13 mouse cellular contexts compared by ENCODE assay signal in the genomic region with DNA sequence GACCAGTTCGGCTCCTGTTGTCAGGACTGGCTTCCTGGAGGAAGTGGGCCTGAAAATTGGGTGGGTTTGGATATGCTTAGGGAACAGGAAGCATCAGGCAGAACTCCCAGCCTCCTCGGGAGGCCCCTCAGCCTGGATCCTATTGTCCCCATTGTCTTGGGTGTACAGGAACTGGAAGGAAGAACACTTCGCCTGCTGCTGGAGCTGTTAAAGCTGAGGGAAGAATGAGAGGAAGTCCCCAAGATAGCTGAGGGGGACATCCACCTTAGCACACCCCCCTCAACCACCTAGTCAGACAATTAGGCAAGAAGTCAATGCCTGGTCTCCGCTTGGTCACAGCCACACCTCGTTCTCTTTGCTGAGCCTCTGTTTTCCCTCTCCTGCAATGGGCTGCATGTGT. TPM values are rescaled to one million over a fixed set of nuclear protein-coding genes. Genes with fewer than 3 reads are reported as not detected.
A peak's percentile ranks its signal among the peaks of the same experiment; 100 is the strongest.
DNase-seq lines count a peak whose midpoint lies in the region; ATAC-seq and TF ChIP-seq lines count a peak whose summit lies in the region.
"Had no signal": no experiment of that assay in that cellular context is flagged by ENCODE, and none has a peak within 500 bp of the region (broad histone marks: within the 10 kb centered on the region; RNA-seq: fewer than 3 reads in every experiment).

No protein-coding gene starts in this region.

- no peak overlapping the region for H3K4me3 ChIP-seq in hindbrain, embryonic 10.5 days
- no peak overlapping the region for H3K4me3 ChIP-seq in hindbrain, postnatal 0 days (ENCODE audit: low read length)
- H3K4me3 ChIP-seq in brown adipose tissue, adult 24 weeks (ENCODE audit: insufficient read depth, low read depth, low read length), result peak overlapping the region; percentile 47
- no peak overlapping the region for H3K4me3 ChIP-seq in heart, embryonic 12.5 days
- no peak overlapping the region for H3K4me3 ChIP-seq in limb, embryonic 11.5 days (ENCODE audit: low read depth, low read length)

- TF ChIP-seq CTCF in hindbrain, postnatal 0 days (IDR thresholded peaks at IDR 0.05; ENCODE audit: low read depth), result no peak

- no peaks in the 10 kb centered on the region for H3K9me3 ChIP-seq in hindbrain, embryonic 10.5 days
- H3K9me3 ChIP-seq in hindbrain, postnatal 0 days (ENCODE audit: low read length), result no peaks in the 10 kb centered on the region
- no peaks in the 10 kb centered on the region for H3K9me3 ChIP-seq in heart, embryonic 12.5 days (replicated peaks)
- no peaks in the 10 kb centered on the region for H3K9me3 ChIP-seq in limb, embryonic 11.5 days (ENCODE audit: control insufficient read depth, low read length)

- H3K27ac ChIP-seq in hindbrain, embryonic 10.5 days, result peak overlapping the region; percentile 81
- no peak overlapping the region for H3K27ac ChIP-seq in hindbrain, postnatal 0 days
- H3K27ac ChIP-seq in brown adipose tissue, adult 24 weeks (replicated peaks; ENCODE audit: low read depth, low read length), result peak overlapping the region; percentile 97
- H3K27ac ChIP-seq in heart, embryonic 12.5 days (ENCODE audit: poor library complexity, severe bottlenecking), result peak overlapping the region; percentile 92
- H3K27ac ChIP-seq in limb, embryonic 11.5 days (replicated peaks; ENCODE audit: low read depth, low read length), result peak overlapping the region; percentile 55; the same call in 1 of the 2 replicates

- peaks cover 93% of the 10 kb centered on the region for H3K4me1 ChIP-seq in hindbrain, embryonic 10.5 days (replicated peaks)
- H3K4me1 ChIP-seq in hindbrain, postnatal 0 days (ENCODE audit: insufficient read depth, low read length), result peaks cover 12% of the 10 kb centered on the region; the same call in 1 of the 2 replicates
- peaks cover 61% of the 10 kb centered on the region for H3K4me1 ChIP-seq in brown adipose tissue, adult 24 weeks (ENCODE audit: control insufficient read depth, insufficient read depth, insufficient read length, low read length)
- H3K4me1 ChIP-seq in heart, embryonic 12.5 days (replicated peaks), result peaks cover 98% of the 10 kb centered on the region
- H3K4me1 ChIP-seq in limb, embryonic 11.5 days (ENCODE audit: control insufficient read depth, insufficient read depth, low read length), result peaks cover 64% of the 10 kb centered on the region

- no peak for DNase-seq in hindbrain, embryonic 10.5 days (ENCODE audit: low spot score)
- DNase-seq in hindbrain, postnatal 0 days (ENCODE audit: low spot score), result no peak
- no peak for DNase-seq in limb, embryonic 11.5 days (ENCODE audit: low spot score)
- no peak for DNase-seq in left cerebral cortex, adult 8-10 months (ENCODE audit: low spot score in 2 of 2)
- no peak for DNase-seq in ovary, adult 18-20 months (ENCODE audit: low spot score)
- no peak for DNase-seq in B cell, adult 2 months
- DNase-seq: gastrocnemius, postnatal 36 days; thymus, postnatal 14 days had no signal

- no peak for ATAC-seq in hindbrain, postnatal 0 days
- ATAC-seq in heart, embryonic 12.5 days (ENCODE audit: insufficient number of reproducible peaks, low FRiP score), result no peak
- no peak for ATAC-seq in limb, embryonic 11.5 days (ENCODE audit: insufficient number of reproducible peaks, low FRiP score, low TSS enrichment, low read depth)

- H3K36me3 ChIP-seq in hindbrain, embryonic 10.5 days, result no peaks in the 10 kb centered on the region
- no peaks in the 10 kb centered on the region for H3K36me3 ChIP-seq in hindbrain, postnatal 0 days (ENCODE audit: insufficient read depth, low read length)
- 0 out of 2 replicates have a peak, but pooled peaks cover 5% of the 10 kb centered on the region for H3K36me3 ChIP-seq in heart, embryonic 12.5 days
- no peaks in the 10 kb centered on the region for H3K36me3 ChIP-seq in limb, embryonic 11.5 days (ENCODE audit: control insufficient read depth, insufficient read depth, low read length)

- no peak overlapping the region for H3K4me2 ChIP-seq in hindbrain, postnatal 0 days (ENCODE audit: low read depth, low read length)
- H3K4me2 ChIP-seq in heart, embryonic 12.5 days, result peak overlapping the region; percentile 6; the same call in 1 of the 2 replicates
- H3K4me2 ChIP-seq in limb, embryonic 11.5 days (ENCODE audit: low read depth, severe bottlenecking), result peak overlapping the region; percentile 4; the same call in 1 of the 2 replicates

- 63% methylated on average over 5 of the region's 5 CpGs for WGBS in hindbrain, embryonic 10.5 days
- 72% methylated on average over 5 of the region's 5 CpGs for WGBS in hindbrain, postnatal 0 days
- WGBS in heart, embryonic 12.5 days, result 56% methylated on average over 5 of the region's 5 CpGs
- 91% methylated on average over 5 of the region's 5 CpGs for WGBS in limb, embryonic 11.5 days

- H3K9ac ChIP-seq in hindbrain, postnatal 0 days (replicated peaks; ENCODE audit: low read length), result no peak overlapping the region
- H3K9ac ChIP-seq in heart, embryonic 12.5 days, result peak overlapping the region; percentile 47
- no peak overlapping the region; the same call in 1 of the 2 replicates for H3K9ac ChIP-seq in limb, embryonic 11.5 days (ENCODE audit: low read length)

- H3K27me3 ChIP-seq in hindbrain, embryonic 10.5 days (ENCODE audit: insufficient read depth, poor library complexity, severe bottlenecking), result peaks cover 10% of the 10 kb centered on the region; the same call in 1 of the 2 replicates
- no peaks in the 10 kb centered on the region for H3K27me3 ChIP-seq in hindbrain, postnatal 0 days (ENCODE audit: insufficient read depth, low read length)
- H3K27me3 ChIP-seq in heart, embryonic 12.5 days (replicated peaks), result no peaks in the 10 kb centered on the region
- H3K27me3 ChIP-seq in limb, embryonic 11.5 days (ENCODE audit: control insufficient read depth, insufficient read depth, low read length), result no peaks in the 10 kb centered on the region
- H3K27me3 ChIP-seq: CH12.LX had no signal

RNA-seq across cellular contexts. Expression of a gene that starts 9.7 kb away (rescaled TPM):
- 15.2 and 18.2 TPM in 2 replicates for polyA plus RNA-seq in hindbrain, embryonic 10.5 days (2016; fragmentation: Nextera tagmentation; extraction: Ambion mirVana)
- total RNA-seq in hindbrain, postnatal 0 days (2014; rRNA removed), result 37.8 and 39.2 TPM in 2 replicates
- polyA plus RNA-seq in hindbrain, postnatal 0 days (2015; fragmentation: Nextera tagmentation; extraction: Ambion mirVana), result 3.5 and 3.7 TPM in 2 replicates
- polyA plus RNA-seq in brown adipose tissue, adult 24 weeks (2012; ENCODE audit: insufficient read depth, insufficient read length, missing spikeins), result 32.5 and 49.7 TPM in 2 replicates
- polyA plus RNA-seq in heart, embryonic 12.5 days (2016; fragmentation: Nextera tagmentation; extraction: Ambion mirVana), result 51.8 and 61.5 TPM in 2 replicates
- 20.6 and 22.4 TPM in 2 replicates for polyA plus RNA-seq in limb, embryonic 11.5 days (2014; fragmentation: Nextera tagmentation; extraction: Ambion mirVana)
- total RNA-seq in left cerebral cortex, adult 8-10 months (2022), result 1 to 10 TPM; 4.1 to 6.4 (median 6.0) TPM

RNA-seq across cellular contexts. Expression of a gene that starts 25.2 kb away (rescaled TPM):
- not detected in 2 replicates for polyA plus RNA-seq in hindbrain, embryonic 10.5 days (2016; fragmentation: Nextera tagmentation; extraction: Ambion mirVana)
- not detected in 2 replicates for total RNA-seq in hindbrain, postnatal 0 days (2014; rRNA removed)
- polyA plus RNA-seq in hindbrain, postnatal 0 days (2015; fragmentation: Nextera tagmentation; extraction: Ambion mirVana), result not detected in 2 replicates
- not detected in 2 replicates for polyA plus RNA-seq in brown adipose tissue, adult 24 weeks (2012; ENCODE audit: insufficient read depth, insufficient read length, missing spikeins)
- not detected in 2 replicates for polyA plus RNA-seq in heart, embryonic 12.5 days (2016; fragmentation: Nextera tagmentation; extraction: Ambion mirVana)
- not detected in 2 replicates for polyA plus RNA-seq in limb, embryonic 11.5 days (2014; fragmentation: Nextera tagmentation; extraction: Ambion mirVana)
- total RNA-seq in left cerebral cortex, adult 8-10 months (2022), result not detected
- total RNA-seq: CH12.LX; gastrocnemius, postnatal 36 days had no signal
- polyA plus RNA-seq: large intestine, adult 2 months; liver, embryonic 16.5 days had no signal

RNA-seq across cellular contexts. Expression of a gene that starts 48.0 kb away (rescaled TPM):
- polyA plus RNA-seq in hindbrain, embryonic 10.5 days (2016; fragmentation: Nextera tagmentation; extraction: Ambion mirVana), result not detected in 2 replicates
- total RNA-seq in hindbrain, postnatal 0 days (2014; rRNA removed), result not detected in 2 replicates
- not detected in 2 replicates for polyA plus RNA-seq in hindbrain, postnatal 0 days (2015; fragmentation: Nextera tagmentation; extraction: Ambion mirVana)
- polyA plus RNA-seq in brown adipose tissue, adult 24 weeks (2012; ENCODE audit: insufficient read depth, insufficient read length, missing spikeins), result not detected in 2 replicates
- not detected in 2 replicates for polyA plus RNA-seq in heart, embryonic 12.5 days (2016; fragmentation: Nextera tagmentation; extraction: Ambion mirVana)
- polyA plus RNA-seq in limb, embryonic 11.5 days (2014; fragmentation: Nextera tagmentation; extraction: Ambion mirVana), result not detected in 2 replicates
- not detected for total RNA-seq in left cerebral cortex, adult 8-10 months (2022)
- total RNA-seq: CH12.LX; gastrocnemius, postnatal 36 days had no signal
